Mouse (Mus musculus) forebrain, embryonic 13.5 days (tissue): ENCODE measurements around the gene Chrne. TPM values are rescaled to one million over a fixed set of nuclear protein-coding genes. Genes with fewer than 3 reads are reported as not detected.
A peak's percentile ranks its signal among the peaks of the same experiment; 100 is the strongest.

Experiments
- ATAC-seq: fragments of 200-750 bp; cut with Nextera tagmentation; 2 replicates; pipeline ENCODE4 v1.8.0; 2017
- H3K27ac ChIP-seq: fragments of 300-500 bp; sonication (generic); 2 replicates; pipeline ENCODE4 v1.5.1; 2015; ENCODE audit warnings: inconsistent platforms, mild to moderate bottlenecking, moderate library complexity
- H3K27me3 ChIP-seq: fragments of 300-500 bp; sonication (generic); 2 replicates; pipeline ENCODE4 v1.6.1; 2015; ENCODE audit warnings: mild to moderate bottlenecking, inconsistent platforms
- H3K36me3 ChIP-seq: fragments of 300-500 bp; sonication (generic); 2 replicates; pipeline ENCODE4 v1.6.1; 2015; ENCODE audit warnings: mild to moderate bottlenecking, inconsistent platforms; ENCODE audit not compliant: poor library complexity, severe bottlenecking
- H3K4me1 ChIP-seq: fragments of 300-500 bp; sonication (generic); 2 replicates; pipeline ENCODE4 v1.6.1; 2015; ENCODE audit warnings: inconsistent platforms
- H3K4me2 ChIP-seq: fragments of 300-500 bp; sonication (generic); 2 replicates; pipeline ENCODE4 v1.6.1; 2015; ENCODE audit warnings: inconsistent platforms, mild to moderate bottlenecking, moderate library complexity
- H3K4me3 ChIP-seq: fragments of 300-500 bp; sonication (generic); 2 replicates; pipeline ENCODE4 v1.5.1; 2015; ENCODE audit warnings: mild to moderate bottlenecking, inconsistent platforms
- H3K9ac ChIP-seq: fragments of 300-500 bp; sonication (generic); 2 replicates; pipeline ENCODE4 v1.6.1; 2015; ENCODE audit warnings: mild to moderate bottlenecking, inconsistent platforms
- H3K9me3 ChIP-seq: fragments of 300-500 bp; sonication (generic); replicated peaks from 2 replicates; pipeline ENCODE4 v1.6.1; 2016; ENCODE audit warnings: inconsistent platforms
- WGBS: fragments of 180-500 bp; shearing (Covaris S2); methylation state at CpG from one replicate; pipeline ENCODE4 v1.1.7; 2015; 5-methylcytosine and 5-hydroxymethylcytosine counted together
- polyA plus RNA-seq: library from polyadenylated mRNA; unstranded; fragments of >200 nt; fragmentation: Nextera tagmentation; extraction: Ambion mirVana; gene quantifications from 2 replicates; pipeline ENCODE4 v1.2.1, GENCODE M21; 2015

The Chrne gene
- polyA plus RNA-seq, 1 experiment from 2014 or later = not detected

GRCm38 (mm10) chr11:70656964-70657363 is 37.9 kb upstream of the Chrne start, which contains the start of gene Eno3:
TSS of gene Eno3 (plus strand) at chr11:70657202.
- Histone ChIP-seq H3K4me1 (peaks cover 37% of the 10 kb centered on the region), H3K27ac (peak within 1 kb of the TSS; percentile 97)

DNA sequence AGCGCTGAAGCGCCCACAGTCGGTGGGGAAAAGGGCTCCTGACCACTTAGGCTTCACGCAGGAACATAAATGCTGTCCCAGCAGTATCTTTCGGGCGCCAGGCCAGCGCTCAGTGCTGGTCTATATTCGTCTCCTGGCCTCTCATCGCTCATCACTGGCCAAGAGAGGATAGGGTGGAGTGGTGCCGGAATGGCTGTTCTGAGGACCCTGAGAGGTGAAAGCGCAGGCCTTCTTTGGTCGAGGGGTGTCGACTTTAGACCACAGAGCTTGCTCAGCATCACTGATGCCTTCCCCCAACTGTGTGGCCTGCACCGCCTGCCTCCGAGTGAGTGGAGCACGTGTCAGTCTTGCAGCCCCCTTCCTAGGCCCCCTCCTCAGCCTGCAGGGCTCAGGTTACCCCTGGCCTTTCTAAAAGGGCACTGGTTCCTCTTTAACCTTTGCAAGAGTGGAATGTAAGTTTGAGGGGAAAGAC is 37.5 kb upstream of the Chrne start:
- peaks cover 28% of the 10 kb centered on the region for H3K36me3 ChIP-seq
- 6% methylated on average over 16 of the region's 16 CpGs for WGBS
- H3K4me2 ChIP-seq = peak overlapping the region; percentile 93
- H3K27ac ChIP-seq = no peak overlapping the region; the same call in 1 of the 2 replicates
- H3K9ac ChIP-seq = peak overlapping the region; percentile 98
- H3K4me1 ChIP-seq = peaks cover 42% of the 10 kb centered on the region
- H3K27me3 ChIP-seq = no peaks in the 10 kb centered on the region
- ATAC-seq = no peak
- no peaks in the 10 kb centered on the region for H3K9me3 ChIP-seq
- H3K4me3 ChIP-seq = peak overlapping the region; percentile 100

More at GRCm38 (mm10) chr11:70656964-70657363, 37.9 kb upstream of the Chrne start, which contains the start of gene Eno3:
- Histone ChIP-seq H3K9ac (peak within 1 kb of the TSS; percentile 98), H3K9me3 (no peaks in the 10 kb centered on the region), H3K27me3 (no peaks in the 10 kb centered on the region), H3K4me2 (peak within 1 kb of the TSS; percentile 93), H3K4me3 (peak within 1 kb of the TSS; percentile 100), H3K36me3 (peaks cover 27% of the 10 kb centered on the region)
- WGBS = 9% methylated on average over 3 of the region's 3 CpGs
- no peak for ATAC-seq

DNA sequence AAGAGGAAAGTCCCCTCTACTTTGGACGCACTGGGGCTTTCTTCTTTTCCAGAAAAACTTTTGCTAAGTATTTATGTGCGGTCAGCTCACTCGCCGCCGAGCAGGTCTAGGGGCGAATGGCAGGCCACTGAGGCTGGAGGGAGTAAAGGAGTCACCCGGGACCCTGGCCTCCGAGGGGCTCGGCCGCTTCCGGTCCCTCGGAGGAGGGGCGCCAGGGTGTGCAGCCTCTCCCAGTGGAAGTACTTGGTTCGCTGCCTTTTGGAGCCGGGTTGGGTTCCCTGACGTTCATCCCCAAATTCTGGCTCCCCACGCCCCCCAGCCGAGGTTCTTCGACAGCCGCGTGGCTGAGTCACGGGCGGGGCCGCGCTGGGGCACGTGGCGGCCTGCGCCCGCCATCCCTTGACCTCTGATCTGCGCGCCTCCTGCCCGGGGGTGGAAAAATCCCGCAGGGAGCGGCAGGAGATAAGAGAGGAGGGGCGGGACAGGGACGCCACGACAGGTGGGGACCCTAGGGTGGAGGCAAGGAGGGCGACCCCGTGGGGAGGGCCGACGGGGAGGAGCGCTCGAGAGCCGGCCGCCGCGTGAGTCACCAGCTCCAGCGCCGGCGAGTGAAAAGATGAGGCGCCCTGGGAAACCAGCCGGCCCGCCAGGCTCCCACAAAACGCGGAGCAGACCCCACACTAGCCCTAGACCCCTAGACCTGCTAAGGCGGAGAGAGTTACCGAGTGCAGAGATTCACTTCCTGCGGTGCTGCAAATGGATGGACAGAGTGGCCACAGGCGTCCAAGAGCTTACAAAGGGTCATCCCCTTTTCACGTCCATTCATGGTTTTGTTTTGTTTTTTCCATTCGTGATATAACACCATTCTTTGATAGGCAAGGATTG is 36.8 kb upstream of the Chrne start:
- H3K4me2 ChIP-seq = peak overlapping the region; percentile 93
- H3K27me3 ChIP-seq = no peaks in the 10 kb centered on the region
- no peaks in the 10 kb centered on the region for H3K9me3 ChIP-seq
- ATAC-seq = peak; percentile 34; the same call in 1 of the 2 replicates
- H3K36me3 ChIP-seq = peaks cover 28% of the 10 kb centered on the region
- WGBS = under 1% methylated on average over 61 of the region's 61 CpGs
- H3K9ac ChIP-seq = peak overlapping the region; percentile 98
- peak overlapping the region; percentile 97 for H3K27ac ChIP-seq
- peak overlapping the region; percentile 100 for H3K4me3 ChIP-seq
- peaks cover 42% of the 10 kb centered on the region for H3K4me1 ChIP-seq

DNA sequence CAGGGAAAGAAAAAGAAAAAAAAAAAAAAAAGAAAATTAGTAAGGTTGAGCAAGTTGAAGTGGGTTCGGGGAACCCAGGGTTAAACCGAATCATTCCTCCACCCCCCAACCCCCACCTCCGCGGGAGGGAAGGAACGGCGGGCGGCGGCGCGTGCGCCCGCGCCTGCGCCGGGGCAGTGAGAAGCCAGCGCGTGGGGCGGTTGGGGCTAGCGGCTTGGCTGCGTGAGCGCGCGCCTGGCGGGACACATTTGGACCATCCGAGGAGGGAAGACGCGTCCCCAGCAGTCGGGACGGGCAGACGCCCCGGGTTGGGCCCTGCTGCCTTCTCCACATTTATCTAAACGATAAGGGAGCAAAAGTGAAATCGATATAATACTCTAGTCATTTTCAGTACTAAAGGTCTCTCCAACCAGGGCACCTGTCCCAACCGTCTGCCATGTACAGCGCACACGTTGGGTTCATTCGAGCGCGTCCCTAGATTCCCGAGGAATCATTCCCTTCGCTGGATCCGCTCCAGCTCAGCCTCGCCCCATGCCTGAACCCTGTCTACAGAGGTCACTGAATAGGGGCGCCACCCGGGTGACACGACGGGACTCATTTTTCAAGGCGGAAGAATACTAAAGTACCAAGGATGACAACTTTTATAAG is 36.0 kb upstream of the Chrne start:
- H3K9ac ChIP-seq = peak overlapping the region; percentile 98
- ATAC-seq = peak; percentile 42
- no peaks in the 10 kb centered on the region for H3K9me3 ChIP-seq
- no peaks in the 10 kb centered on the region for H3K27me3 ChIP-seq
- peak overlapping the region; percentile 93 for H3K4me2 ChIP-seq
- under 1% methylated on average over 48 of the region's 48 CpGs for WGBS
- H3K4me3 ChIP-seq = peak overlapping the region; percentile 100
- H3K27ac ChIP-seq = peak overlapping the region; percentile 97
- H3K4me1 ChIP-seq = peaks cover 42% of the 10 kb centered on the region
- peaks cover 30% of the 10 kb centered on the region for H3K36me3 ChIP-seq

DNA sequence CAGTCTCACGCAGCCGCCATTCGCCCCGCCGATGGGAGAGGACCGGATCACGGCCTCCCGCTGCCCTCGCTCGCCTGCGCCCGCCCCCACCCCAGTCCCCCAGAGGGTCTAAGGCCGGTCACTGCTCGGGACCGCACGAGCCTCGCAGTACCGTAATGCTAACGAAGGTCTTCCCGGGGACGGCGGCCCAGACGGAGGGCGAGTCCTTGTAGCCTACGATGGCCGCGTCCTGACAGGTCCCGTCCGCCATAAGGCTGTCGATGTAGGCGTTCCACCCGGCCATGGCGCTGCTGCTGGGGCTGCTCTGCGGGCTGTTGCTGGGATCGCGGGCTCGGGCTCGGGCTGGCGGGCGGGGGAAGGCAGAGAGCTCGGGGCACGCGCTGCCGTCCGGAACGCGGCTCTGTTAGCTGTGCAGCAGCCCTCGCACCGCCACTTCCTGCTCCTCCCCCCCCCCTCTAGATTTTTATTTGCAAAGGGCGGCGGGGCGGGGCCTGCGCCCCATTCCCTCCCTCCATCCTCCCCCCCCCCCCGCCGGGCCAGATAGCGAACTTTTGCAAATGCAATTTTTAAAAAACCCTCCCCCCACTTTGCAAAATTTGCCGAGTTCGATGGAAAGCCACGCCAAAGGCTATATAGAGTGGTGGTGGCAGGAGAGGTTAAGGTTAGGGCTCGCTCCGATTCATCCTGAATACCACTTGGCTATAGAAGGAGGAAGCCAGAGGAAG is 35.3 kb upstream of the Chrne start, which contains the start of gene Pfn1:
Pfn1 (minus strand) TSS at position 447 of the 725 bp plus-strand sequence.
- peak within 1 kb of the TSS; percentile 98 for H3K9ac ChIP-seq
- peaks cover 46% of the 10 kb centered on the region for H3K4me1 ChIP-seq
- no peaks in the 10 kb centered on the region for H3K27me3 ChIP-seq
- H3K27ac ChIP-seq = peak within 1 kb of the TSS; percentile 97
- peaks cover 33% of the 10 kb centered on the region for H3K36me3 ChIP-seq
- H3K4me2 ChIP-seq = peak within 1 kb of the TSS; percentile 93
- peak within 1 kb of the TSS; percentile 100 for H3K4me3 ChIP-seq
- peak; percentile 65 for ATAC-seq
- under 1% methylated on average over 57 of the region's 61 CpGs for WGBS
- H3K9me3 ChIP-seq = no peaks in the 10 kb centered on the region

DNA sequence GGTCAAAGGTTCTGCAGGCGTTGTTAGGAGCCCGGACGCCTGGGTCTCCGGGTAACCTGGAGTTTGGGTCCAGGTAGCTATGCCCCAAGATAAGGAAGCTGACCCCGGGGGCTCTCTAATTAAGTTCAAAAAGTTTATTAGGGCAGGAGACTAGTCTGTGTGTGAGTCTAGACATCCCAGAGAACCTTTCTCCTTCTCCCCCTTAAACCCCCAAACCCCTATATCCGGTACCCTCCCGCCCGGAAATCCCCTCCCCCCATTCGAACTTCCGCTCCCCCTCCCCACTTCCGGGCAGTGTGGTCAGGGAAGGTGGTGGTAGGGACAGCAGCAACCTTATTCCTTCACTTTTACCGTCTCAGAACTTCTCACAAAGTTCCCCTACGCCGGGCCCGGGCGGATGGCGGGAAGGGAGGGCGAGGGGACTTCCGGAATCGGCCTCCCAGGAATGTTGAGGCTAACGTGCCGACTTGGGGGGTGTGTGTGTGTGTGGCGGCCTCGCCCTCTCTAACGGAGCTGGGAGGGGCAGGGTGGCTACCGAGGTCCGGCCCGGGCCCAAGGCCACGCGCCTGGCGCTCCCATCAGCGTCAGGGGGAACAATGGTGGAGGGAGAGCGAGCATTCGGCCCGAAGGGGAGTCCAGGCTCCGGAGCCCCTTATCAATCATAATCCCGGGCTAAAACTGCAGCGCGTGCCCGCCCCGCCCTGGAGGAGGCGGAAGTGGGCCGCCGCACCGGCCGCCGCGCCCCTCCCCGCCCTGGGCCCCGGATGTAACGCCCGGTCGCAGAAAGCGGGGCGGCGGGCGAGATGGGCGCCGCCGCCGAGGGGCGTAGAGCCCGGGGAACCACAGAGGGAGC is 34.6 kb upstream of the Chrne start:
- H3K9ac ChIP-seq = peak overlapping the region; percentile 98
- H3K4me2 ChIP-seq = peak overlapping the region; percentile 93
- H3K27me3 ChIP-seq = no peaks in the 10 kb centered on the region
- peaks cover 54% of the 10 kb centered on the region for H3K4me1 ChIP-seq
- peaks cover 41% of the 10 kb centered on the region for H3K36me3 ChIP-seq
- WGBS = under 1% methylated on average over 61 of the region's 63 CpGs
- H3K27ac ChIP-seq = peak overlapping the region; percentile 97
- peak overlapping the region; percentile 100 for H3K4me3 ChIP-seq
- no peaks in the 10 kb centered on the region for H3K9me3 ChIP-seq
- peak; percentile 67 for ATAC-seq

- peak overlapping the region; percentile 98 for H3K9ac ChIP-seq
- peak overlapping the region; percentile 100 for H3K4me3 ChIP-seq
- 70% methylated on average over 6 of the region's 6 CpGs for WGBS
- H3K4me2 ChIP-seq = peak overlapping the region; percentile 93
- no peaks in the 10 kb centered on the region for H3K9me3 ChIP-seq
- peaks cover 44% of the 10 kb centered on the region for H3K36me3 ChIP-seq
- peak overlapping the region; percentile 97 for H3K27ac ChIP-seq
- H3K27me3 ChIP-seq = no peaks in the 10 kb centered on the region
- H3K4me1 ChIP-seq = peaks cover 61% of the 10 kb centered on the region
- ATAC-seq = no peak
These were observed 33.9 kb upstream of the Chrne start for GRCm38 (mm10) chr11:70652884-70653344.

DNA sequence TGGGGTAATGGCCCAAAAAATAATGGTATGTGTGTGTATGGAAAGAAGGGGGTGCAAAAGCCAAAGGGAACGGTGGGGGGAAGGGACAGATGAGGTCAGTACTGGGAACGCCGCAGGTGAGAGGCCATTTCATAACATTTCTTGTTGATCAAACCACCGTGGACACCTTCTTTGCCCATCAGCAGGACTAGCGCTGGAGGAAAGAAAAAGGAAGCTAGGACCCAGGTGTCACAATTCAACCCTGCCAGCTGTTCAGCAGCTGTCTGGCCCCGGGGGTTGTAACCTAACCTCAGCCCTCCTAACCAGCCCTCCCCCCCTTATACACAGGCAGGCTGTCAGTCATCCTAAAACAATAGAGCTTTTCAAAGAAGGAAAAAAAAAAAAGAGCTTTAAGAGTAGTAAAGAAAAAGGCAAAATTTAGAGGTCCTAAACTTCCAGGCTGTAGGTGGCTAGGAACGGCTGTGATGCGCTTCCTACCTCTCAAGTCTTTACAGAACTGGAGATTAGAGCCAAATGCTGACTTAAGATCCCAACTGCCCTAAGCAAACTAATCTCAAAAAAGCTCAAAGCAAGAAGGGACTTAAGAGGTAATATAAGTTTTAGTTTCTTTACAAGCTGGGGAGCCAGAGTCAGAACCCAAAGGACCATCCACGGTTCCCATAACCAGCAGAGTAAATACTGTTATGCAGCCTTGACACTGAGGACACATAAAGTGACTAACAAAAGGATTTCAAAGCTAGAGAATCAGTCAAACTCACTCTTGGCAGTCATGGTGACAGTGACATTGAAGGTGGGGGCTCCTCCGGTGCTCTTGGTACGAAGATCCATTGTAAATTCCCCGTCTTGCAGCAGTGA is 33.2 kb upstream of the Chrne start:
- no peaks in the 10 kb centered on the region for H3K9me3 ChIP-seq
- 74% methylated on average over 12 of the region's 12 CpGs for WGBS
- H3K27ac ChIP-seq = no peak overlapping the region; the same call in 1 of the 2 replicates

DNA sequence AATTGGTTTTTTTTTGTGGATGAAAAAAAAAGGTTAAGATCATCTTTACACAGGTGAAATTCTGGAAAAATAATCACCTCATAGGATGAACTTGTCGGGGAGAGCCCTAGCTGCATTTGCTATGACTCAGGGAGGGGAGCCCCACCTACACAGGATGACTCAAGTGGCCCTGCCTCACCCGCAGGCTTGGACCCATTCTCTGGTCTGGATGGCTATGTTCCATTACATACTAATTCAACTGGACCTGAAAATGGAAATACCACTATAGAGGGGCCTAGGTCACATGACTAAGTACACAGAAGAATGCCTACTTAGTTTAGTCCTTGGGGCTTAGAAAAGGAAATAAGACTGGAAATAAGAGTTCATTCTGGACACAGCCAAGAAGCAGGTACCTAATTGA is 32.4 kb upstream of the Chrne start:
- H3K9ac ChIP-seq = no peak overlapping the region
- H3K27me3 ChIP-seq = no peaks in the 10 kb centered on the region
- no peak overlapping the region for H3K4me3 ChIP-seq
- ATAC-seq = no peak
- H3K27ac ChIP-seq = no peak overlapping the region
- peaks cover 56% of the 10 kb centered on the region for H3K4me1 ChIP-seq
- H3K4me2 ChIP-seq = no peak overlapping the region
- H3K9me3 ChIP-seq = no peaks in the 10 kb centered on the region
- WGBS = 84% methylated on average over 2 of the region's 2 CpGs
- H3K36me3 ChIP-seq = peaks cover 44% of the 10 kb centered on the region

More for the DNA sequence above, 33.2 kb upstream of the Chrne start:
- Histone ChIP-seq H3K36me3 (peaks cover 44% of the 10 kb centered on the region), H3K27me3 (no peaks in the 10 kb centered on the region), H3K9ac (peak overlapping the region; percentile 98), H3K4me3 (peak overlapping the region; percentile 100), H3K4me2 (peak overlapping the region; percentile 93), H3K4me1 (peaks cover 63% of the 10 kb centered on the region)
- ATAC-seq = no peak
